Mouse (Mus musculus): ENCODE data around the gene Gnb1. TPM values are rescaled to one million over a fixed set of nuclear protein-coding genes. Genes with fewer than 3 reads are reported as not detected.
A peak's percentile ranks its signal among the peaks of the same experiment; 100 is the strongest.

The Gnb1 gene
- polyA plus RNA-seq, 1 experiment from 2014 or later: 751 TPM

DNA sequence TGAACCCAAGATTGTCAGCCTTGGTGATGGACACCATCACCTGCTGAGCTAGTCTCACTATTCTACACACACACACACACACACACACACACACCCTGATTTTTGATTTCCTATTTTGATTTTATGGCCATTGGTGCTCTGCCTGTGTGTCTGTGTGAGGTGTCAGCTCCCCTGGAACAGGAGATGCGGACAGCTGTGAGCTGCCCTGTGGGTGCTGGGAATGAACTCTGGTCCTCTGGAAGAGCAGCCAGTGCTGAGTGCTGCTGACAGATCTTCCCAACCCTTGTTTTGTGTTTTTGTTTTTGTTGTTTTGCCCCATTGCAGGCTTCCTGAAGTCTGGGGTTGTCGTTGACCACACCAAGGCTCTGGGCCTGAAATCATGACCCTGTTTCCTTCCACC lies 82.0 kb downstream of the Gnb1 start:
- H3K4me2 ChIP-seq (replicated peaks): no peak overlapping the region
- no peak for ATAC-seq (ENCODE audit: low FRiP score, low read depth)
- no peak overlapping the region for H3K9ac ChIP-seq (replicated peaks)
- no peaks in the 10 kb centered on the region for H3K27me3 ChIP-seq
- no peak overlapping the region for H3K4me3 ChIP-seq
- H3K27ac ChIP-seq (replicated peaks): no peak overlapping the region
- peaks cover 20% of the 10 kb centered on the region for H3K36me3 ChIP-seq
- no peaks in the 10 kb centered on the region for H3K9me3 ChIP-seq
- H3K4me1 ChIP-seq: 0 out of 2 replicates have a peak, but pooled peaks cover 4% of the 10 kb centered on the region
- WGBS: 100% methylated on average over 2 of the region's 2 CpGs

DNA sequence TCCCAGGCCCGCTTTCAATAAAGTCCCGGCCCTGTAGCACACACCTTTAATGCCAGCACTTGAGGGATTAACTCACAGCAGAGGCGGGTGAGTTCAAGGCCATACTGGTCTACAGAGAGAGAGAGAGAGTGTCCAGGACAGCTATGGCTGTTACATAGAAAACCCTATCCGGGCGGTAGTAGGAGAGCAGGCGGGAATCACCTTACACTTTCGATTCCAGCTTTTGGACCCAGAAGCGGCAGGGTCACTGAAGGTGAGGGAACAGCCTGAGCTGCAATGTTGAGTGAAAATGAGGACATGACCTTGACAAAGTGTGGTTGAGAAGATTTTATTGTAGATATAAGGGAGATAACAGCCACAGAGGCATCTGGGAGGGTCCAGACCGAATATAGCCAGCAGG lies 82.7 kb downstream of the Gnb1 start:
- WGBS: 98% methylated on average over 9 of the region's 9 CpGs
- no peak for ATAC-seq (ENCODE audit: low FRiP score, low read depth)
- Histone ChIP-seq H3K9me3 (no peaks in the 10 kb centered on the region), H3K27ac (replicated peaks) (no peak overlapping the region), H3K4me3 (no peak overlapping the region), H3K36me3 (peaks cover 27% of the 10 kb centered on the region), H3K4me1 (0 out of 2 replicates have a peak, but pooled peaks cover 4% of the 10 kb centered on the region), H3K4me2 (replicated peaks) (no peak overlapping the region), H3K27me3 (no peaks in the 10 kb centered on the region), H3K9ac (replicated peaks) (no peak overlapping the region)

DNA sequence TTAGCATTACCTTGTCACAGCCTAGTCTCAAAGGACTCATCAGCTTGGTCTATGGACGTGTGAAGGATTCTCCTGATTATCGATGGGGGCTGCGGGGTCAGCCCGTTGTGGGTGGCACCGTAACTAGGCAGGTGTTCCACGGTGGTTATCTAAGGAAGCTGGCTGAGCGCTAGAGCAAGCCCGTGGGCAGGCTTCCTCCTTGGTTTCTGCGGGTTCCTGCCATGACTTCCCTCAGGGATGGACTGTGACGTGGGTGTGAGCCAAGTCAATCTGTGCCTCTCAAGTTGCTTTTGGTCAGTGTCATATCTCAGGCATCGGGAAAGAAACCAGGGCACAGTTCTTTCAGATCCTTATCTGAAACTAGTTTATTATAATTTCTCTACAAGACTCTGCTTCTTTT lies 83.8 kb downstream of the Gnb1 start:
- Histone ChIP-seq H3K9ac (replicated peaks) (no peak overlapping the region), H3K27me3 (no peaks in the 10 kb centered on the region), H3K4me1 (0 out of 2 replicates have a peak, but pooled peaks cover 4% of the 10 kb centered on the region), H3K36me3 (peaks cover 34% of the 10 kb centered on the region), H3K27ac (replicated peaks) (no peak overlapping the region), H3K9me3 (no peaks in the 10 kb centered on the region), H3K4me2 (replicated peaks) (no peak overlapping the region), H3K4me3 (no peak overlapping the region)
- WGBS: 90% methylated on average over 11 of the region's 11 CpGs
- ATAC-seq (ENCODE audit: low FRiP score, low read depth): no peak

- H3K4me1 ChIP-seq: 0 out of 2 replicates have a peak, but pooled peaks cover 4% of the 10 kb centered on the region
- H3K27me3 ChIP-seq: no peaks in the 10 kb centered on the region
- no peaks in the 10 kb centered on the region for H3K9me3 ChIP-seq
- H3K9ac ChIP-seq (replicated peaks): no peak overlapping the region
- no peak overlapping the region for H3K4me2 ChIP-seq (replicated peaks)
- peaks cover 34% of the 10 kb centered on the region for H3K36me3 ChIP-seq
- WGBS: 84% methylated on average over 8 of the region's 8 CpGs
- H3K27ac ChIP-seq (replicated peaks): no peak overlapping the region
- no peak for ATAC-seq (ENCODE audit: low FRiP score, low read depth)
- no peak overlapping the region for H3K4me3 ChIP-seq
These were observed 84.4 kb downstream of the Gnb1 start for GRCm38 (mm10) chr4:155575521-155575920.

GRCm38 (mm10) chr4:155577132-155577531 lies 86.0 kb downstream of the Gnb1 start:
- Histone ChIP-seq H3K27ac (replicated peaks) (no peak overlapping the region), H3K36me3 (peaks cover 37% of the 10 kb centered on the region), H3K9ac (replicated peaks) (no peak overlapping the region), H3K27me3 (no peaks in the 10 kb centered on the region), H3K9me3 (no peaks in the 10 kb centered on the region), H3K4me2 (replicated peaks) (no peak overlapping the region), H3K4me3 (no peak overlapping the region), H3K4me1 (no peaks in the 10 kb centered on the region)
- WGBS: 94% methylated on average over 9 of the region's 9 CpGs
- ATAC-seq (ENCODE audit: low FRiP score, low read depth): no peak

- no peak overlapping the region for H3K9ac ChIP-seq (replicated peaks)
- no peak overlapping the region for H3K4me3 ChIP-seq
- no peak for ATAC-seq (ENCODE audit: low FRiP score, low read depth)
- no peaks in the 10 kb centered on the region for H3K9me3 ChIP-seq
- H3K4me1 ChIP-seq: no peaks in the 10 kb centered on the region
- H3K36me3 ChIP-seq: peaks cover 43% of the 10 kb centered on the region
- H3K27ac ChIP-seq (replicated peaks): no peak overlapping the region
- 91% methylated on average over 5 of the region's 5 CpGs for WGBS
- H3K4me2 ChIP-seq (replicated peaks): no peak overlapping the region
- no peaks in the 10 kb centered on the region for H3K27me3 ChIP-seq
These were observed 86.6 kb downstream of the Gnb1 start for GRCm38 (mm10) chr4:155577741-155578140.

DNA sequence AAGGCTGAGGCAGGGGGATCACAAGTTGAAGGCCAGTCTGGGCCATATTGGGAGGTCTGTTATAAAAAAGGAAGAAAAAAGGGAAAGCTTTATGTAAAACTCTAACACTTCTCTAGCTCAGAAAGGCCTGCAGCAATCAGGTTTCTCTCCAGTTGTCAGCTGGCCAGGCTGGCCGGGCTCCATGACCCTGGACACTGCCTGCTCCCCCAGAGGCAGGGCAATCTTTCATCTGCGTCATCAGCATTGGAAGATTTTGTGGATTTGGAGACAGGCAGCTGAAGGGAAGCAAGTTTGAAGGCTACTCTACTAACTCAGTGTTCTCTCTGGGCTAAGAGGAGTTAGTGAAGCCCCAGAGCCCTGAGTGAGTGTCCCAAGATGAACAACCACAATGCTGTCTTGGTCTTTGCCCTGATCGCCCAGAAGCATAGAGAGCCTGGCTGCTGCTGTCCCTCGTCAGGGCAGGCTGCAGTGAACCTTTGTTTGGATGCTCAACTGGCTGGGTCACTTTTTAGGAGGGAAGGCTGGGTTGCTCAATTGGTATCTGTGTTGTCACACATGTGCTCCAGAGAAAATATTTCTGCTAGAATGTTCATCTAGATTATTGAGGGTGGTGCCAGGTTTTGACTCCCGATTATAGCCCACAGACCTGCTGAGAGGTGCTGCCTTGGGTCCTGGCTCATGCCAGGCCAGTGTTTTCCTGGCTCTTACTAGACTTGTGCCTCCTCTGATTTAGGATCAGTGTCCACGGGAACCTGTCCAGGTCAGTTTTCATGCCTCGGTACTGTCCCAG lies 87.4 kb downstream of the Gnb1 start:
- Histone ChIP-seq H3K9me3 (no peaks in the 10 kb centered on the region), H3K4me1 (no peaks in the 10 kb centered on the region), H3K4me3 (no peak overlapping the region), H3K4me2 (replicated peaks) (no peak overlapping the region), H3K9ac (replicated peaks) (no peak overlapping the region), H3K27ac (replicated peaks) (no peak overlapping the region), H3K36me3 (peaks cover 49% of the 10 kb centered on the region), H3K27me3 (no peaks in the 10 kb centered on the region)
- 93% methylated on average over 7 of the region's 7 CpGs for WGBS
- no peak for ATAC-seq (ENCODE audit: low FRiP score, low read depth)

DNA sequence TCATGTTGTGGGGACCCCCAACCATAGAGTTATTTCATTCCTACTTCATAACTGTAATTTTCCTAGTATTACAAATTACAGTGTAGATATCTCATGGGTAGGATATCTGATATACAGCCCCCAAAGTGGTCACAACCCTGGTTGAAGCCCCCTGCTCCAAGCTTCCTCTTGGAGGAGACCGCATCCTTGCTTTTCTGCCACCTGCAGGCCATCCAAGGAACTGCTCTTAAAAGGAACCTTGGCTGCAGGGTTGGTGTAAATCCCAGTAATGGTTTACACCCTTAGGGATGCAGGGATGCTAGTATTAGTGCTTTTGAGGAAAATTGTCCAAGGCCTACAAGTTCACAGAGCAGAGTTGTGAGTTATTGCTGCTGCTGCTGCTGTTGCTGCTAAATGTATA lies 89.3 kb downstream of the Gnb1 start:
- no peaks in the 10 kb centered on the region for H3K27me3 ChIP-seq
- no peak overlapping the region for H3K9ac ChIP-seq (replicated peaks)
- no peak overlapping the region for H3K27ac ChIP-seq (replicated peaks)
- ATAC-seq (ENCODE audit: low FRiP score, low read depth): no peak
- H3K4me2 ChIP-seq (replicated peaks): no peak overlapping the region
- no peak overlapping the region for H3K4me3 ChIP-seq
- peaks cover 68% of the 10 kb centered on the region for H3K36me3 ChIP-seq
- H3K9me3 ChIP-seq: no peaks in the 10 kb centered on the region
- 27% methylated on average over 1 of the region's 1 CpGs for WGBS
- H3K4me1 ChIP-seq: no peaks in the 10 kb centered on the region

GRCm38 (mm10) chr4:155582279-155582905 lies 91.2 kb downstream of the Gnb1 start:
- Histone ChIP-seq H3K4me1 (no peaks in the 10 kb centered on the region), H3K27me3 (no peaks in the 10 kb centered on the region), H3K9me3 (no peaks in the 10 kb centered on the region), H3K36me3 (peaks cover 69% of the 10 kb centered on the region), H3K9ac (replicated peaks) (0 out of 2 replicates have a peak overlapping the region, but pooled peaks have one; percentile 4), H3K4me2 (replicated peaks) (no peak overlapping the region), H3K27ac (replicated peaks) (no peak overlapping the region), H3K4me3 (no peak overlapping the region)
- ATAC-seq (ENCODE audit: low FRiP score, low read depth): no peak
- WGBS: 93% methylated on average over 6 of the region's 6 CpGs

DNA sequence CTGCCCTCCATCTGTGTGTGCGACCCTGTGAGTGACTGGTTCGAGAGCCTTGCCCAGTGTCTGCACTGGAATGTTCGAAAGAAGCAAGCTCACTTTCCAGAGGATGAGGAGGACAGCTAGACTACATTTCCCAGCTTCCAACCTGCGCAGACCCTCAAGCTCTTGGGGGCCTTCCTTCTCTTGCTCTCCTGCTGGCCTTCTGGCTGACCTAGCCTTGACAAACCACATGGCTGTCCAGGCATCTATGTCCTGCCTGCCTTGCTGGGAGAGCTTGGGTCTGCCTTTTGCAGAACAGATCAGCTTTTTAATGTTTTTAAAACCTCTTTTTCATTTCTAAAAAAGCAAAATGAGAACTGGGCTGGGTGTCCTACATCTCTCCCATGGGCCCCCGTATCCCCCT lies 98.2 kb downstream of the Gnb1 start:
- Histone ChIP-seq H3K4me1 (no peaks in the 10 kb centered on the region), H3K4me2 (replicated peaks) (no peak overlapping the region), H3K9ac (replicated peaks) (no peak overlapping the region), H3K36me3 (peaks cover 60% of the 10 kb centered on the region), H3K9me3 (no peaks in the 10 kb centered on the region), H3K27me3 (no peaks in the 10 kb centered on the region), H3K27ac (replicated peaks) (no peak overlapping the region), H3K4me3 (no peak overlapping the region)
- no peak for ATAC-seq (ENCODE audit: low FRiP score, low read depth)
- 91% methylated on average over 5 of the region's 5 CpGs for WGBS

DNA sequence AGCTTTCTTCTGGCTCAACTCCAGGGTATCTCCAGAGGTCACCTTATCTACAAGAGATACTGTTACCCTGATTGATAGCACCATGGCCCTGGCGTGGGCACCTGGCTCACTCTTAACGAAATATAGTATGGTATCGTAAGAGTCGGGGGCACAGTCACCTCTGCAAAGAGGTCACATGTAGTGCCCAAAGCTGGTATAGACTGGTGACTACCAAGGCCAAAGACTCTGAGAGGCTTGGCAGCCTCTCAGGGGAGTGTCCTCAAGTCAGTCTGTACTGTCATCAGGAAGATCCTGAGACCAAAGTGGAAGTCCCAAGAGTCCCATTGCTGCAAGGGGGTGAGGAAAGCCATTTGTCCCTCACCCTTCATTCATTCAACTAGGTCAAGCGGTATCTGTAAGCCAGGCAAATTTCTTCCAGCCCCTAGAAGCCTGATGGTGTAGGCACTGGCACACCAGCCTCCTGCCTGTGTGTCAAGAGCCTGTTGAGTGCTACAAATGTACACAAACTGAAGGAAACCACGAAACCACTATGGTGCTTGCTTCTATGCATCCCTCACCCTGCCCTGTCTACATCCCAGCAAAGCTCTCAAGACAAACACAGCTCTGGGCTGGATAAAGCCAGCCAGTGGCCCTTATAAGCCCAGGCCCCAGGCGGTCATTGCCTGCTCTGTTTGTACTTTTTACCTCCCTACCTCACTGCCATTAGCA lies 100.0 kb downstream of the Gnb1 start:
- Histone ChIP-seq H3K4me1 (no peaks in the 10 kb centered on the region), H3K4me2 (replicated peaks) (no peak overlapping the region), H3K9ac (replicated peaks) (no peak overlapping the region), H3K9me3 (no peaks in the 10 kb centered on the region), H3K36me3 (peaks cover 42% of the 10 kb centered on the region), H3K4me3 (no peak overlapping the region), H3K27me3 (no peaks in the 10 kb centered on the region), H3K27ac (replicated peaks) (no peak overlapping the region)
- no peak for ATAC-seq (ENCODE audit: low FRiP score, low read depth)
- WGBS: 91% methylated on average over 7 of the region's 7 CpGs

- WGBS: 65% methylated on average over 1 of the region's 1 CpGs
These were observed 102.6 kb downstream of the Gnb1 start for GRCm38 (mm10) chr4:155593780-155594179.

More at GRCm38 (mm10) chr4:155593780-155594179, 102.6 kb downstream of the Gnb1 start:
- H3K4me1 ChIP-seq: no peaks in the 10 kb centered on the region
- H3K9me3 ChIP-seq: no peaks in the 10 kb centered on the region
- H3K27ac ChIP-seq (replicated peaks): no peak overlapping the region
- H3K9ac ChIP-seq (replicated peaks): no peak overlapping the region
- H3K36me3 ChIP-seq: peaks cover 19% of the 10 kb centered on the region
- no peak for ATAC-seq (ENCODE audit: low FRiP score, low read depth)
- H3K4me3 ChIP-seq: no peak overlapping the region
- no peak overlapping the region for H3K4me2 ChIP-seq (replicated peaks)
- no peaks in the 10 kb centered on the region for H3K27me3 ChIP-seq

Measured in midbrain, embryonic 12.5 days (tissue).